Mouse (Mus musculus) ZHBTc4 (cell line): ENCODE measurements around the gene Lmbrd1.
"Not testable (repeated sequence)": the region's sequence is repeated elsewhere in the genome, so short reads cannot be mapped to it uniquely, and the experiment has no call there.

Experiments
- DNase-seq: peaks from one replicate; pipeline ENCODE4 v3.0.0-alpha.2; 2011; ENCODE audit warnings: low read depth, low spot score

Lmbrd1 gene

DNA sequence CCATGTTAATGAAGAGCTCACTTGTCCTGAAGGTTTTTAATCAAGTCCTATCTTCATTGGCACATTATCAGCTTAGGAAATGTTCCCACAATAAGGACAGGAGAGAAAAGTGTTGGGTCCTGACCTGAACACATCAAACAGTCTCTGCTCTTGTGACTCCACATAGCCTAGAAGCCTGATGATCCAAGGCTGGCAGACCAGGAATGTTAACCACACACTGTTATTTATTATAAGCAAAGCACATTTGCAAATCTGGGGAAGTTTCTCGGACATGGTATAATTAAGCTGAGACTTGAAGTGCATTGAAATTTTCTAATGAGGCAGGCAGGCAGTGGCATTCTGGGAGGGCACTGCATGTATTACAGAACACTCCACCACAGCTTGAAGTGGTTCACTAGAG is 41.8 kb downstream of the Lmbrd1 start:
- DNase-seq = no peak

DNA sequence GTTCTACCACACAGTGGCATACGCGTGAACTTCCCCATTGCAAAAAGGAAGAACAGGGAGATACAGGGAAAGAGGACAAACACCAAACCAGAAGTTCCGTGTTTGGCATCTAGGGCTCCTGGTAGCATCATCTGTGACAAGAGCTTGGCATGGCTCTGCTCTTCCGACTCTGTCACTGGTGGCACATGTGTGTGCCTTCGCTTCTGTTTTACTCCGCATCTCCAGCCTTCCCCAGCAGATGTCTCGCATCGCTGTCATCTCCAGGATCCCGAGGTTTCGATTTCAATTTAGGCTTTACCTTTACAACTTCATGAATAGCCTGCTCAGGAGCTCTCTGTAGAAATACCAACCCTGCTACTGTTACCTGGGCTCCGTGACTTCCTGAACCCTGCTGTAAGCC is 51.4 kb downstream of the Lmbrd1 start:
- DNase-seq = no peak

- no peak for DNase-seq
These were observed 53.9 kb downstream of the Lmbrd1 start for GRCm38 (mm10) chr1:24732286-24732685.

DNA sequence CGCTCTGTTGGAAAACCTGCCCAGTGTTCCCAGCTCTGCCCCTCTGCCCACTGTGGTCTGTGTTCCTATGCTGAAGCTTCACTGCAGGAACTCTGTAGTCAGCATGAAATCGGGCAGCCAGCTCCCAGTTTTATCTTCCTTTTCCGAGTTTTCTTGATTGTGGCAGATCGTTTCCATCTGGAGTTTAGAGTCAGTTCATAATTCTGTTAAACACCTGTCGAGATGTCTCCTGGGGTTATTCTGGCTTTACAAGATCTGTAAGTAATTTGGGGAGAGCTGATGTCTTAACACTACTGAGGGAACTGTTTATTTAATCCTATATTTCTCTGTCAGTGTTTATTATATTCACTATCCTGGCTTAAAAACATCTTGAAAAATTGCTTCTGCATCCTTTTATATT is 56.4 kb downstream of the Lmbrd1 start:
- no peak for DNase-seq

DNA sequence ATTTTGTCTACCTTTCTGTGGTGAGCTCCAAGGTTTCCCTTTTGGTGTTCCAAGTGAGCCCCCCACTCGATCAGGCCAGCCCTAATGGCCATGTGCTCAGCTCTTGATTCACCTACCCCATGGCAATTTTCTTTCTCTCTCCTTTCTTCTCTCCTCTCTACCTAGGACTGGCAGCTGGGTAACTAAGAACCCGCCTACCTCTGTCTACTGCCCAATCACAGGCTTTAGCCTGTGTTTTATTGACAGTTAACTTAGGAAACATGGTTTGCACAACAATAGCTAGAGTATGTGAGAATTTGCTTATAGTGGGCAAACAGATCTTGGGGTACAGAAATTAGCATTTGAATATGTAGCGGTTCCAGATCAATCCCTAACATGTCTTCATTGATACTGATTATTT is 62.5 kb downstream of the Lmbrd1 start:
- no peak for DNase-seq

DNA sequence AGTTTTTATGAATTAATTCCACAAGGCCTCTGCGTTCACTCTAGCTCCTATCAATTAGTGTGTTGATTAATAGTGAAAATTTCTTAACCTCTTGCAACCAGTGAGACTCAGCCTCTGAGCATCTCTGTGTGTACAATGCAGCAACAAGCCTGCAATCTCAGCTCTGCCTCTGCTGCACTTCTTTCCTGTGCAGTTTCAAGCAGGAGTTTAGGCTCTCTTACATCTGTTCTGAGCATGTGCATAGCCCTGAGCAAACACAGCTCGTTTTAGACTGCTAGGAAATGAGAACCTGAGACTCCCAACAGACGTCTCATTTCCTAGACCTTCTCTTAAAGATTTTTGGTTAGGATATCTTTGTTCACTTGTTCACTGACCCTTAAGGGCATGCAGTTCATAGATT is 63.1 kb downstream of the Lmbrd1 start:
- no peak for DNase-seq

DNA sequence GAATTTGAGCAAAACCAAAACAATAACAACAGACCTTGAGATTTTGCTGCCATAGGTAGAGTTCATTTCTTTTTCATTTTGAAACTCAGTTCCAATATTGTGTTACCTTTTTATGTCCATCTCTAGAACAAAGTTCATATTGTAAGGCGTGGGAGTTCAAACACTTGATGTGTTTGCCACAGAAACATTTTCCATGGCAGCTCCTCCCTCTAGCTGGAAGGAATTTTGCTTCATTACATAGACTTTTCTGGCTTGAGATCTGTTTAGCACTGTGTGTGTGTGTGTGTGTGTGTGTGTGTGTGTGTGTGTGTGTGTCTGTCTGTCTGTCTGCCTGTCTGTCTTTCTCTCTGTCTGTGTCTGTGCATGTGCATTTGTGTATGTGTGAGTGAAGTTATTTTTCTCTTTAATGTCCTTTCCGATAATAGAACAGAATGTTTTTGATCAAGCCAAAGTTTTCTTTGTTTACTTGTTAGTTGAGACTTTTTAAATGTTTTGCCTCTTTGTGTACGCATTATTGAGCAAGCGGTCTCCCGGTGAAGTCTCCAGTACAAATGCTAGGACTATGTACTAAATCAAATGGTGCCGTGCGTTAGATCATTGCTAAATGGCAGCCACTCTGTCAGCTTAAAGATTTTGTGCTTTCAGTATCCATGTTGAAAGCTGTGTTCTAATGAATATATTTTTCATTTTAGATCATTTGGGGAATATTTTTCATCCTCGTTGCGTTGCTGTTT is 64.9 kb downstream of the Lmbrd1 start:
- DNase-seq = no peak

- DNase-seq = no peak
These were observed 74.3 kb downstream of the Lmbrd1 start for GRCm38 (mm10) chr1:24752715-24753114.

DNA sequence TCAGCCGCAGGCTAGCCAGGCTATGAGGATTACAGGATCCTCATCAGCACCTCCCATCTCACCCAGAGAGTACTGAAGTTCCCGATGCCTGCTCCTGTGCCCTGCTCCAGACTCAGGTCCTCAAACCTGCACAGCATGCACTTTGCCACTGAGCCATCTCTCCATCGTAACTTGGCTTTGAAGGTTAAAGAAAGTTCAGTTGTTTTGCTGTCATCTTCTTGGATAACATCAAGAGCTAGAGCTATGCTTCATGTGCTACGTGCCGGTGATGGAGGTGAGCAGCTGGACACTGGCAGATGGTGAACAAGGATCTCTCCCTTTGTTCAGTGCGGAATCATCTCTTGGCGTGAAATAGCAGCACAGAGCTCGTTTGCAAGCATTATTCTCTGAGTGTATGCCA is 80.1 kb downstream of the Lmbrd1 start:
- no peak for DNase-seq

GRCm38 (mm10) chr1:24766466-24766865 is 88.0 kb downstream of the Lmbrd1 start:
- no peak for DNase-seq

DNA sequence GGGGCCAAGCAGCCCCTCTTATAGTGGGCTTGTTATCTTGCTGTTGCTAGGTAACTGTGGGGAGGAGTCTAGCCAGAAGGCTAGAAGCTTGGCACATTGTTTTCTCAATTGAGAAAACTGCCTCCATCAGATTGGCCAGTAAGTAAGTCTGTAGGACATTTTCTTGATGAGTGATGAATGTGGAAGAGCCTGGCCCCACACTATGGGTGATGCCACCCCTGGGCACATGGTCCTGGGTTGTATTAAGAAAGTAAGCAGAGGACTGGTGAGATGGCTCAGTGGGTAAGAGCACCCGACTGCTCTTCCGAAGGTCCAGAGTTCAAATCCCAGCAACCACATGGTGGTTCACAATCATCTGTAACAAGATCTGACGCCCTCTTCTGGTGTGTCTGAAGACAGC is 88.8 kb downstream of the Lmbrd1 start:
- not testable (repeated sequence) for DNase-seq

DNA sequence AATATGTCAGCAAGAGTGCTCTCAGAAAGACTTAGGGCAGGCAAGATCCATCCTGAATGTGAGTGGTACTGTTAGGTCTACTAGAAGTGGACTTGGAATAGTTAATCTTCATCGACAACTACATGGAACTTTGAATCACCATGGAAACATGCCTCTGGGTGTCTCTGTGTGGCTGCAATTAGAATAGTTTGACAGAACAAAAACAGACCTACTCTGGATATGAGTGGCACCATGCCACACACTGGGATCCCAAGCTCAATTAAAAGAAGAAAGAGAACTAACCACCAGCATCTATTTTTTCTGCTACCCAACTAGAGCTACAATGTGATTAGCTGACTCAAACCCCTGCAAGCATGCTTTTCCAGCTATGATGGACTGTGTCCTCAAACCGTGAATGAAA is 95.2 kb downstream of the Lmbrd1 start:
- no peak for DNase-seq

- peak; percentile 54 for DNase-seq
These were observed 98.1 kb downstream of the Lmbrd1 start for GRCm38 (mm10) chr1:24776576-24776975.

GRCm38 (mm10) chr1:24793168-24793567 is 114.7 kb downstream of the Lmbrd1 start:
- DNase-seq = no peak

DNA sequence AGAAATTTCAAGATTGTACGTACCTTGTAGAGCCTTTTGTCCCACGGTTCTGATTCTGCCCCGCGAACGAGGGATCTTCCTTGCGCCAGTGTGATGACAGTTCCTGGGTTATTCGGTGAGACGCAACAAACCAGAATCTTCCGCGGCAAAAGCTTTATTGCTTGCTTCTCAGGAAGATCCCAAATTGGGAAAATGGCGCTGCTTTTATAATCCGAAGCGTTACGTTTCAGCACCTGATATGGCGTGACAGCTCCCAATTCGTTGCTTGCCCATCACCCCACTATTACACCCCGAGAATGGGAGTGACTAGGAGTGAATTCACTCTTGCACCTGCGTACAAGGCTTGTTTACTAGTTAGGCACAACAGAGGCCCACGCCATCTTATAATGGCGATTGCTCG is 129.5 kb downstream of the Lmbrd1 start:
- DNase-seq = not testable (repeated sequence)
